Mouse (Mus musculus) lung, postnatal 0 days (tissue): ENCODE measurements around the gene Col23a1.

Experiments used
- CTCF ChIP-seq: IDR thresholded peaks from 2 replicates; pipeline ENCODE4 v1.5.1; 2016; ENCODE audit warnings: antibody characterized with exemption, mild to moderate bottlenecking
- EP300 ChIP-seq: IDR thresholded peaks from 2 replicates; pipeline ENCODE4 v1.6.1; 2016; ENCODE audit warnings: antibody characterized with exemption, mild to moderate bottlenecking, control low read depth

GRCm38 (mm10) chr11:51453742-51454141, 164.0 kb downstream of the Col23a1 start:
- TF ChIP-seq CTCF (no peak), EP300 (no peak)
